Mouse (Mus musculus): ENCODE results near the gene Aspdh. TPM values are rescaled to one million over a fixed set of nuclear protein-coding genes. Genes with fewer than 3 reads are reported as not detected.

Aspdh gene
- total RNA-seq, 2 experiments from 2014 or later: not detected

GRCm38 (mm10) chr7:44495992-44496770 lies 31.0 kb downstream of the Aspdh start, which contains the start of the genes Emc10 and Fam71e1:
Gene Emc10 (minus strand): TSS chr7:44496529.
Gene Fam71e1 (plus strand): TSS chr7:44496581.
- ATAC-seq (replicated peaks; ENCODE audit: low FRiP score, poor library complexity, severe bottlenecking): peak; percentile 89

- ATAC-seq (replicated peaks; ENCODE audit: low FRiP score, poor library complexity, severe bottlenecking): peak; percentile 65
These were observed 31.5 kb downstream of the Aspdh start for GRCm38 (mm10) chr7:44496771-44497109.

- ATAC-seq (replicated peaks; ENCODE audit: low FRiP score, poor library complexity, severe bottlenecking): no peak
These were observed 32.3 kb downstream of the Aspdh start for GRCm38 (mm10) chr7:44497361-44498055.

- no peak for ATAC-seq (replicated peaks; ENCODE audit: low FRiP score, poor library complexity, severe bottlenecking)
These were observed 33.7 kb downstream of the Aspdh start for GRCm38 (mm10) chr7:44498922-44499321.

GRCm38 (mm10) chr7:44500046-44500445 lies 34.9 kb downstream of the Aspdh start:
- no peak for ATAC-seq (replicated peaks; ENCODE audit: low FRiP score, poor library complexity, severe bottlenecking)

GRCm38 (mm10) chr7:44501563-44502115 lies 36.4 kb downstream of the Aspdh start:
- ATAC-seq (replicated peaks; ENCODE audit: low FRiP score, poor library complexity, severe bottlenecking): peak; percentile 66

GRCm38 (mm10) chr7:44507491-44507890 lies 42.3 kb downstream of the Aspdh start:
- ATAC-seq (replicated peaks; ENCODE audit: low FRiP score, poor library complexity, severe bottlenecking): no peak

Other genes starting within 250 kb of the Aspdh start
- not detected in 2 replicates for gene Klk1b5, start 249.4 kb upstream of the Aspdh start, total RNA-seq (2015; ENCODE audit: low replicate concordance)
- not detected in 2 replicates for gene Klk1b5, start 249.4 kb upstream of the Aspdh start, total RNA-seq (2017; ENCODE audit: low replicate concordance)
- not detected in 2 replicates for gene Klk1, start 240.0 kb upstream of the Aspdh start, total RNA-seq (2015; ENCODE audit: low replicate concordance)
- gene Klk1, start 240.0 kb upstream of the Aspdh start, total RNA-seq (2017; ENCODE audit: low replicate concordance): not detected in 2 replicates
- gene Gm36864, start 229.2 kb upstream of the Aspdh start, total RNA-seq (2015; ENCODE audit: low replicate concordance): not detected in 2 replicates
- not detected in 2 replicates for gene Gm36864, start 229.2 kb upstream of the Aspdh start, total RNA-seq (2017; ENCODE audit: low replicate concordance)
- gene 1700028J19Rik, start 218.7 kb upstream of the Aspdh start, total RNA-seq (2015; ENCODE audit: low replicate concordance): not detected in 2 replicates
- gene 1700028J19Rik, start 218.7 kb upstream of the Aspdh start, total RNA-seq (2017; ENCODE audit: low replicate concordance): 0.70 TPM in 1 of 2 replicates, not detected in the other
- 8.2 and 9.8 TPM in 2 replicates for gene 2410002F23Rik, start 218.7 kb upstream of the Aspdh start, total RNA-seq (2015; ENCODE audit: low replicate concordance)
- gene 2410002F23Rik, start 218.7 kb upstream of the Aspdh start, total RNA-seq (2017; ENCODE audit: low replicate concordance): 5.6 and 7.8 TPM in 2 replicates
- gene Acp4, start 208.0 kb upstream of the Aspdh start, total RNA-seq (2015; ENCODE audit: low replicate concordance): not detected in 2 replicates
- not detected in 2 replicates for gene Acp4, start 208.0 kb upstream of the Aspdh start, total RNA-seq (2017; ENCODE audit: low replicate concordance)
- gene Gm15517, start 203.9 kb upstream of the Aspdh start, total RNA-seq (2015; ENCODE audit: low replicate concordance): not detected in 2 replicates
- not detected in 2 replicates for gene Gm15517, start 203.9 kb upstream of the Aspdh start, total RNA-seq (2017; ENCODE audit: low replicate concordance)
- 0.19 and 0.63 TPM in 2 replicates for gene Clec11a, start 158.5 kb upstream of the Aspdh start, total RNA-seq (2015; ENCODE audit: low replicate concordance)
- gene Clec11a, start 158.5 kb upstream of the Aspdh start, total RNA-seq (2017; ENCODE audit: low replicate concordance): 0.28 and 1.0 TPM in 2 replicates
- not detected in 2 replicates for gene Shank1, start 155.1 kb upstream of the Aspdh start, total RNA-seq (2015; ENCODE audit: low replicate concordance)
- not detected in 2 replicates for gene Shank1, start 155.1 kb upstream of the Aspdh start, total RNA-seq (2017; ENCODE audit: low replicate concordance)
- gene Syt3, start 81.3 kb upstream of the Aspdh start, total RNA-seq (2015; ENCODE audit: low replicate concordance): not detected in 2 replicates
- gene Syt3, start 81.3 kb upstream of the Aspdh start, total RNA-seq (2017; ENCODE audit: low replicate concordance): not detected in 2 replicates
- gene 1700008O03Rik, start 79.6 kb upstream of the Aspdh start, total RNA-seq (2015; ENCODE audit: low replicate concordance): not detected in 2 replicates
- not detected in 2 replicates for gene 1700008O03Rik, start 79.6 kb upstream of the Aspdh start, total RNA-seq (2017; ENCODE audit: low replicate concordance)
- gene Lrrc4b, start 36.4 kb upstream of the Aspdh start, total RNA-seq (2015; ENCODE audit: low replicate concordance): not detected in 2 replicates
- gene Lrrc4b, start 36.4 kb upstream of the Aspdh start, total RNA-seq (2017; ENCODE audit: low replicate concordance): not detected in 2 replicates
- 6.7 and 43.7 TPM in 2 replicates for gene Josd2, start 2.6 kb downstream of the Aspdh start, total RNA-seq (2015; ENCODE audit: low replicate concordance)
- gene Josd2, start 2.6 kb downstream of the Aspdh start, total RNA-seq (2017; ENCODE audit: low replicate concordance): 33.7 and 59.7 TPM in 2 replicates
- 17.9 and 19.2 TPM in 2 replicates for gene Emc10, start 31.1 kb downstream of the Aspdh start, total RNA-seq (2015; ENCODE audit: low replicate concordance)
- gene Emc10, start 31.1 kb downstream of the Aspdh start, total RNA-seq (2017; ENCODE audit: low replicate concordance): 12.4 and 13.4 TPM in 2 replicates
- not detected in 2 replicates for gene Fam71e1, start 31.2 kb downstream of the Aspdh start, total RNA-seq (2015; ENCODE audit: low replicate concordance)
- gene Fam71e1, start 31.2 kb downstream of the Aspdh start, total RNA-seq (2017; ENCODE audit: low replicate concordance): not detected in 2 replicates
- gene Mybpc2, start 59.3 kb downstream of the Aspdh start, total RNA-seq (2015; ENCODE audit: low replicate concordance): not detected in 2 replicates
- not detected in 2 replicates for gene Mybpc2, start 59.3 kb downstream of the Aspdh start, total RNA-seq (2017; ENCODE audit: low replicate concordance)
- 1.7 and 1.9 TPM in 2 replicates for gene Spib, start 66.7 kb downstream of the Aspdh start, total RNA-seq (2015; ENCODE audit: low replicate concordance)
- gene Spib, start 66.7 kb downstream of the Aspdh start, total RNA-seq (2017; ENCODE audit: low replicate concordance): 1.9 and 2.6 TPM in 2 replicates
- 21.3 and 26.5 TPM in 2 replicates for gene Pold1, start 83.5 kb downstream of the Aspdh start, total RNA-seq (2015; ENCODE audit: low replicate concordance)
- gene Pold1, start 83.5 kb downstream of the Aspdh start, total RNA-seq (2017; ENCODE audit: low replicate concordance): 16.2 and 29.3 TPM in 2 replicates
- gene Nr1h2, start 88.6 kb downstream of the Aspdh start, total RNA-seq (2015; ENCODE audit: low replicate concordance): 34.4 and 41.8 TPM in 2 replicates
- 32.0 and 41.0 TPM in 2 replicates for gene Nr1h2, start 88.6 kb downstream of the Aspdh start, total RNA-seq (2017; ENCODE audit: low replicate concordance)
- gene Napsa, start 107.0 kb downstream of the Aspdh start, total RNA-seq (2015; ENCODE audit: low replicate concordance): 66.9 TPM in 2 replicates
- 18.0 and 26.1 TPM in 2 replicates for gene Napsa, start 107.0 kb downstream of the Aspdh start, total RNA-seq (2017; ENCODE audit: low replicate concordance)
- not detected in 2 replicates for gene Kcnc3, start 125.3 kb downstream of the Aspdh start, total RNA-seq (2015; ENCODE audit: low replicate concordance)
- gene Kcnc3, start 125.3 kb downstream of the Aspdh start, total RNA-seq (2017; ENCODE audit: low replicate concordance): 0.42 TPM in 1 of 2 replicates, not detected in the other
- gene Myh14, start 205.5 kb downstream of the Aspdh start, total RNA-seq (2015; ENCODE audit: low replicate concordance): not detected in 2 replicates
- not detected in 2 replicates for gene Myh14, start 205.5 kb downstream of the Aspdh start, total RNA-seq (2017; ENCODE audit: low replicate concordance)
- gene Izumo2, start 243.4 kb downstream of the Aspdh start, total RNA-seq (2015; ENCODE audit: low replicate concordance): not detected in 2 replicates
- not detected in 2 replicates for gene Izumo2, start 243.4 kb downstream of the Aspdh start, total RNA-seq (2017; ENCODE audit: low replicate concordance)